ENCODE assay signal across 16 mouse cellular contexts in the genomic region with DNA sequence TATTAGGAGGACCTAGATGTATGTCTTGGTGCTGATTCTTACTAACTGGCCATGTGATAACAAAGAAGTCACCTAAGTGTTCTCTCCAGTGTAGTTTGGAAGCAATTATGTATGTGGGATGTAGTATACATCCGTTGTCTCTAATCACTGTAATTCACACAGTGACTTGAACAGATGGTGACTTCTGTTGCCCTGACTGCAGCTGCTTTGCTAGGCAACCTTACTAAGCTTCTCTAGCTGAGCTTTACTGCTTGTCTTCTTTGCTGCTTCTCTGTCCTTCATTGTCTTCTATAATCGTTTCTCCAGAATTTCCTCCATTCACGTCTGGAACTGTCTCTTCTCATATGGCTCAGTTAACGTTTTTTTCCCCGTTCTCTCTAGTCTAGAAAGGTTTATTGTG. TPM values are rescaled to one million over a fixed set of nuclear protein-coding genes. Genes with fewer than 3 reads are reported as not detected.
DNase-seq lines count a peak whose midpoint lies in the region; ATAC-seq and TF ChIP-seq lines count a peak whose summit lies in the region.
"Had no signal": no experiment of that assay in that cellular context is flagged by ENCODE, and none has a peak within 500 bp of the region (broad histone marks: within the 10 kb centered on the region; RNA-seq: fewer than 3 reads in every experiment).

No protein-coding gene starts in this region.

- DNase-seq in heart, adult 11 months, result peak; percentile 4
- no peak for DNase-seq in midbrain, postnatal 0 days (ENCODE audit: low spot score)
- DNase-seq in liver, embryonic 14.5 days (ENCODE audit: low read depth in 3 of 3, low spot score in 3 of 3), result no peak
- peak; percentile 52 for DNase-seq in retina, postnatal 1 day
- no peak for DNase-seq in hindbrain, postnatal 0 days (ENCODE audit: low spot score)
- DNase-seq: adrenal gland, postnatal 36 days; cerebellum, adult 9-11 months; gastrocnemius, postnatal 14 days; heart, postnatal 10 days; kidney, adult 9 months; right cerebral cortex, adult 18-20 months had no signal

- H3K9me3 ChIP-seq in heart, embryonic 12.5 days (replicated peaks), result no peaks in the 10 kb centered on the region
- no peaks in the 10 kb centered on the region for H3K9me3 ChIP-seq in midbrain, embryonic 12.5 days
- no peaks in the 10 kb centered on the region for H3K9me3 ChIP-seq in midbrain, postnatal 0 days (ENCODE audit: low read length)
- H3K9me3 ChIP-seq in liver, embryonic 14.5 days (ENCODE audit: control insufficient read depth, low read length), result no peaks in the 10 kb centered on the region
- H3K9me3 ChIP-seq in hindbrain, postnatal 0 days (ENCODE audit: low read length), result no peaks in the 10 kb centered on the region
- H3K9me3 ChIP-seq: hindbrain, embryonic 12.5 days; limb, embryonic 15.5 days had no signal

- no peak overlapping the region for H3K27ac ChIP-seq in heart, embryonic 12.5 days (ENCODE audit: poor library complexity, severe bottlenecking)
- H3K27ac ChIP-seq in midbrain, embryonic 12.5 days (replicated peaks), result no peak overlapping the region; the same call in 1 of the 2 replicates
- no peak overlapping the region for H3K27ac ChIP-seq in midbrain, postnatal 0 days (ENCODE audit: low read depth, low read length)
- no peak overlapping the region for H3K27ac ChIP-seq in liver, embryonic 14.5 days
- no peak overlapping the region for H3K27ac ChIP-seq in hindbrain, postnatal 0 days
- H3K27ac ChIP-seq: hindbrain, embryonic 12.5 days; limb, embryonic 15.5 days had no signal

- no peak for TF ChIP-seq EP300 in liver, embryonic 14.5 days (IDR thresholded peaks at IDR 0.05; ENCODE audit: low read depth)

- H3K36me3 ChIP-seq in heart, embryonic 12.5 days, result peaks cover 22% of the 10 kb centered on the region
- 0 out of 2 replicates have a peak, but pooled peaks cover 3% of the 10 kb centered on the region for H3K36me3 ChIP-seq in midbrain, embryonic 12.5 days
- no peaks in the 10 kb centered on the region for H3K36me3 ChIP-seq in midbrain, postnatal 0 days (ENCODE audit: insufficient read depth, low read length)
- peaks cover 5% of the 10 kb centered on the region for H3K36me3 ChIP-seq in liver, embryonic 14.5 days (replicated peaks; ENCODE audit: control insufficient read depth, insufficient read depth, low read depth)
- no peaks in the 10 kb centered on the region; the same call in 1 of the 2 replicates for H3K36me3 ChIP-seq in hindbrain, postnatal 0 days (ENCODE audit: insufficient read depth, low read length)

- no peak overlapping the region for H3K9ac ChIP-seq in heart, embryonic 12.5 days
- no peak overlapping the region; the same call in 1 of the 2 replicates for H3K9ac ChIP-seq in midbrain, embryonic 12.5 days (replicated peaks)
- H3K9ac ChIP-seq in midbrain, postnatal 0 days (replicated peaks; ENCODE audit: low read length, poor library complexity, severe bottlenecking), result no peak overlapping the region
- no peak overlapping the region for H3K9ac ChIP-seq in liver, embryonic 14.5 days (replicated peaks)
- no peak overlapping the region for H3K9ac ChIP-seq in hindbrain, postnatal 0 days (replicated peaks; ENCODE audit: low read length)
- H3K9ac ChIP-seq: limb, embryonic 15.5 days had no signal

- ATAC-seq in heart, embryonic 12.5 days (ENCODE audit: insufficient number of reproducible peaks, low FRiP score), result no peak
- no peak for ATAC-seq in midbrain, embryonic 12.5 days (ENCODE audit: low FRiP score, low read depth)
- ATAC-seq in midbrain, postnatal 0 days (ENCODE audit: low FRiP score), result no peak
- ATAC-seq in liver, embryonic 14.5 days (ENCODE audit: insufficient read depth), result no peak
- ATAC-seq in hindbrain, postnatal 0 days, result no peak
- ATAC-seq: lung, postnatal 0 days had no signal

- WGBS in heart, embryonic 12.5 days, result 81% methylated on average over 5 of the region's 5 CpGs
- WGBS in midbrain, embryonic 12.5 days, result 82% methylated on average over 5 of the region's 5 CpGs
- 64% methylated on average over 5 of the region's 5 CpGs for WGBS in midbrain, postnatal 0 days
- 67% methylated on average over 5 of the region's 5 CpGs for WGBS in liver, embryonic 14.5 days (ENCODE audit: insufficient replicate concordance)
- WGBS in hindbrain, postnatal 0 days, result 66% methylated on average over 5 of the region's 5 CpGs

- H3K4me2 ChIP-seq in heart, embryonic 12.5 days, result no peak overlapping the region
- peak overlapping the region; percentile 15; the same call in 1 of the 2 replicates for H3K4me2 ChIP-seq in midbrain, embryonic 12.5 days (replicated peaks)
- no peak overlapping the region for H3K4me2 ChIP-seq in midbrain, postnatal 0 days (ENCODE audit: low read depth, low read length, poor library complexity, severe bottlenecking)
- H3K4me2 ChIP-seq in liver, embryonic 14.5 days (ENCODE audit: low read depth), result peak overlapping the region; percentile 3
- H3K4me2 ChIP-seq in hindbrain, postnatal 0 days (ENCODE audit: low read depth, low read length), result no peak overlapping the region
- H3K4me2 ChIP-seq: hindbrain, embryonic 12.5 days; limb, embryonic 15.5 days had no signal

- H3K4me3 ChIP-seq in heart, embryonic 12.5 days, result no peak overlapping the region
- H3K4me3 ChIP-seq in midbrain, embryonic 12.5 days, result no peak overlapping the region
- no peak overlapping the region for H3K4me3 ChIP-seq in midbrain, postnatal 0 days (ENCODE audit: low read depth, low read length)
- H3K4me3 ChIP-seq in liver, embryonic 14.5 days (ENCODE audit: insufficient read depth in 1 of 2, low read depth in 2 of 2, low read length in 2 of 2), result no peak overlapping the region
- H3K4me3 ChIP-seq in hindbrain, postnatal 0 days (ENCODE audit: low read length), result no peak overlapping the region
- H3K4me3 ChIP-seq: hindbrain, embryonic 12.5 days; limb, embryonic 15.5 days had no signal

- TF ChIP-seq CTCF in midbrain, postnatal 0 days (IDR thresholded peaks at IDR 0.05), result no peak
- TF ChIP-seq CTCF in liver, embryonic 14.5 days (IDR thresholded peaks at IDR 0.05; ENCODE audit: low read depth), result no peak
- no peak for TF ChIP-seq CTCF in hindbrain, postnatal 0 days (IDR thresholded peaks at IDR 0.05; ENCODE audit: low read depth)

- H3K4me1 ChIP-seq in heart, embryonic 12.5 days (replicated peaks), result peaks cover 18% of the 10 kb centered on the region
- peaks cover 24% of the 10 kb centered on the region for H3K4me1 ChIP-seq in midbrain, embryonic 12.5 days
- 0 out of 2 replicates have a peak, but pooled peaks cover 16% of the 10 kb centered on the region for H3K4me1 ChIP-seq in midbrain, postnatal 0 days (ENCODE audit: insufficient read depth, low read length)
- peaks cover 10 to 15% of the 10 kb centered on the region in 2 experiments for H3K4me1 ChIP-seq in liver, embryonic 14.5 days (replicated peaks; ENCODE audit: control insufficient read depth in 2 of 2, insufficient read depth in 2 of 2, low read length in 1 of 2)
- peaks cover 9% of the 10 kb centered on the region for H3K4me1 ChIP-seq in hindbrain, postnatal 0 days (ENCODE audit: insufficient read depth, low read length)

- H3K27me3 ChIP-seq in heart, embryonic 12.5 days (replicated peaks), result no peaks in the 10 kb centered on the region
- no peaks in the 10 kb centered on the region for H3K27me3 ChIP-seq in midbrain, embryonic 12.5 days
- H3K27me3 ChIP-seq in midbrain, postnatal 0 days (ENCODE audit: insufficient read depth, low read length), result no peaks in the 10 kb centered on the region
- no peaks in the 10 kb centered on the region for H3K27me3 ChIP-seq in liver, embryonic 14.5 days (ENCODE audit: control insufficient read depth, insufficient read depth, low read length)
- no peaks in the 10 kb centered on the region for H3K27me3 ChIP-seq in hindbrain, postnatal 0 days (ENCODE audit: insufficient read depth, low read length)
- H3K27me3 ChIP-seq: hindbrain, embryonic 12.5 days; limb, embryonic 15.5 days had no signal

RNA-seq across cellular contexts. Expression of gene Psmc2, which starts 4.0 kb away (rescaled TPM):
- 151 and 157 TPM in 2 replicates for polyA plus RNA-seq in heart, embryonic 12.5 days (2016; fragmentation: Nextera tagmentation; extraction: Ambion mirVana)
- polyA plus RNA-seq in midbrain, embryonic 12.5 days (2016; fragmentation: Nextera tagmentation; extraction: Ambion mirVana), result 214 and 220 TPM in 2 replicates
- 35.8 and 46.4 TPM in 2 replicates for total RNA-seq in midbrain, postnatal 0 days (2014; rRNA removed)
- 188 and 191 TPM in 2 replicates for polyA plus RNA-seq in midbrain, postnatal 0 days (2015; fragmentation: Nextera tagmentation; extraction: Ambion mirVana)
- 32.1 and 58.5 TPM in 2 replicates for polyA plus RNA-seq in liver, embryonic 14.5 days (2012; rRNA removed)
- polyA plus RNA-seq in liver, embryonic 14.5 days (2014; fragmentation: Nextera tagmentation; extraction: Ambion mirVana), result 122 and 128 TPM in 2 replicates
- 28.3 and 36.9 TPM in 2 replicates for total RNA-seq in hindbrain, postnatal 0 days (2014; rRNA removed)
- 185 and 186 TPM in 2 replicates for polyA plus RNA-seq in hindbrain, postnatal 0 days (2015; fragmentation: Nextera tagmentation; extraction: Ambion mirVana)

RNA-seq across cellular contexts. Expression of gene Dnajc2, which starts 4.0 kb away (rescaled TPM):
- 63.0 and 63.6 TPM in 2 replicates for polyA plus RNA-seq in heart, embryonic 12.5 days (2016; fragmentation: Nextera tagmentation; extraction: Ambion mirVana)
- 88.8 and 89.7 TPM in 2 replicates for polyA plus RNA-seq in midbrain, embryonic 12.5 days (2016; fragmentation: Nextera tagmentation; extraction: Ambion mirVana)
- total RNA-seq in midbrain, postnatal 0 days (2014; rRNA removed), result 21.3 and 29.0 TPM in 2 replicates
- 68.0 and 71.8 TPM in 2 replicates for polyA plus RNA-seq in midbrain, postnatal 0 days (2015; fragmentation: Nextera tagmentation; extraction: Ambion mirVana)
- polyA plus RNA-seq in liver, embryonic 14.5 days (2012; rRNA removed), result 6.4 and 14.5 TPM in 2 replicates
- 31.4 and 36.9 TPM in 2 replicates for polyA plus RNA-seq in liver, embryonic 14.5 days (2014; fragmentation: Nextera tagmentation; extraction: Ambion mirVana)
- total RNA-seq in hindbrain, postnatal 0 days (2014; rRNA removed), result 14.5 and 20.0 TPM in 2 replicates
- polyA plus RNA-seq in hindbrain, postnatal 0 days (2015; fragmentation: Nextera tagmentation; extraction: Ambion mirVana), result 69.8 and 70.7 TPM in 2 replicates

RNA-seq across cellular contexts. Expression of gene Pmpcb, which starts 52.1 kb away (rescaled TPM):
- 131 and 136 TPM in 2 replicates for polyA plus RNA-seq in heart, embryonic 12.5 days (2016; fragmentation: Nextera tagmentation; extraction: Ambion mirVana)
- 90.8 and 97.2 TPM in 2 replicates for polyA plus RNA-seq in midbrain, embryonic 12.5 days (2016; fragmentation: Nextera tagmentation; extraction: Ambion mirVana)
- total RNA-seq in midbrain, postnatal 0 days (2014; rRNA removed), result 64.7 and 86.4 TPM in 2 replicates
- 64.0 and 68.6 TPM in 2 replicates for polyA plus RNA-seq in midbrain, postnatal 0 days (2015; fragmentation: Nextera tagmentation; extraction: Ambion mirVana)
- polyA plus RNA-seq in liver, embryonic 14.5 days (2012; rRNA removed), result 24.2 and 34.2 TPM in 2 replicates
- polyA plus RNA-seq in liver, embryonic 14.5 days (2014; fragmentation: Nextera tagmentation; extraction: Ambion mirVana), result 47.9 and 48.8 TPM in 2 replicates
- total RNA-seq in hindbrain, postnatal 0 days (2014; rRNA removed), result 58.9 and 128 TPM in 2 replicates
- 64.9 and 65.2 TPM in 2 replicates for polyA plus RNA-seq in hindbrain, postnatal 0 days (2015; fragmentation: Nextera tagmentation; extraction: Ambion mirVana)

Comparison
In these comparisons a context has a peak if more than half of its experiments do, and no peak if none do; other contexts are left out.
1. H3K4me2 ChIP-seq: peak in midbrain, embryonic 12.5 days (single experiment) and liver, embryonic 14.5 days (single experiment); none in heart, embryonic 12.5 days (single experiment), midbrain, postnatal 0 days (single experiment) and hindbrain, postnatal 0 days (single experiment).
2. DNase-seq: peak in heart, adult 11 months (single experiment) and retina, postnatal 1 day (single experiment); none in midbrain, postnatal 0 days (single experiment), liver, embryonic 14.5 days (0 of 3) and hindbrain, postnatal 0 days (single experiment).